Mouse (Mus musculus): ENCODE measurements around the gene Uqcr11.

- TF ChIP-seq CTCF (IDR thresholded peaks at IDR 0.05; ENCODE audit: low read depth) (no peak), EP300 (optimal IDR thresholded peaks at IDR 0.05) (no peak)
These were observed 26.4 kb upstream of the Uqcr11 start for GRCm38 (mm10) chr10:80432936-80433512.
